Mouse (Mus musculus): ENCODE measurements around the gene Klk6. TPM values are rescaled to one million over a fixed set of nuclear protein-coding genes. Genes with fewer than 3 reads are reported as not detected.

Gene Klk6
- polyA plus RNA-seq, 1 experiment from 2014 or later, result not detected

DNA sequence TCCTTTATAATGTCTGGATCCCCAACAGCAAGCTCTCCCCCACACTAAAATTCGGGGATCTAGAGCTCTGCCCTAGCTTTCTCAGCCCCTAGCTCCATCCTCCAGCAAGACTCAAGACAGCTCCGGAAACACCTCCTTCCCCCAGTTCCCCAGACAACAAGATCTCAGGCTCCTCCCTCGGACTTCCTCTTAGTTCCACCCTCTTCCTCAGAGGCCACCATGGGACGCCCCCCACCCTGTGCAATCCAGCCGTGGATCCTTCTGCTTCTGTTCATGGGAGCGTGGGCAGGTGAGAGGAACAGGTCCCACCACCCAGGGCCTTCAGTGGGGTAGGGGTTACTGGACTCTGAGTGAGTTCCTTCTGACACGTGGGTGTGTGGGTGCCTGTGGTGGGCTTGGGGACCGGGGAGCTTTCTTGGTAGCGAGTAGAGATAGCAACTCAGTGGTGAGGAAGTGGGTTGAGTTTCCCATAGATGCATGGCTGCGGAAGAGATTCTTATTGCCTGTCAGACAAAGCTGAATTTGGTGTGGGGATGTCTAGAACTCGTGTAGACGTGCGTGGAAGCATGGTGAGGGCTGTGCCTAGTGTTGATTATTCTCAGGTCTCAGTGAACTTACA lies 26.3 kb upstream of the Klk6 start:
- H3K27me3 ChIP-seq (ENCODE audit: control insufficient read depth, insufficient read depth, low read length), result peaks cover 6% of the 10 kb centered on the region; the same call in 1 of the 2 replicates
- H3K4me3 ChIP-seq (ENCODE audit: low read depth, low read length), result peak overlapping the region; percentile 42
- H3K36me3 ChIP-seq (replicated peaks; ENCODE audit: control insufficient read depth, insufficient read depth, low read depth, low read length), result no peaks in the 10 kb centered on the region
- H3K9me3 ChIP-seq (replicated peaks; ENCODE audit: control insufficient read depth, low read length), result no peaks in the 10 kb centered on the region
- ATAC-seq (replicated peaks; ENCODE audit: insufficient number of reproducible peaks, low FRiP score, low TSS enrichment, low read depth) (0 out of 2 replicates have a peak, but pooled peaks have one; percentile 25), DNase-seq (ENCODE audit: low spot score) (peak; percentile 32)
- WGBS, result 33% methylated on average over 13 of the region's 13 CpGs
- no peaks in the 10 kb centered on the region for H3K4me1 ChIP-seq (ENCODE audit: control insufficient read depth, insufficient read depth, low read length)
- H3K27ac ChIP-seq (replicated peaks; ENCODE audit: low read depth, low read length), result no peak overlapping the region
- peak overlapping the region; percentile 43 for H3K9ac ChIP-seq (replicated peaks; ENCODE audit: low read length)
- H3K4me2 ChIP-seq (ENCODE audit: low read depth, low read length), result peak overlapping the region; percentile 61

- H3K4me3 ChIP-seq (ENCODE audit: low read depth, low read length), result no peak overlapping the region
- ATAC-seq (replicated peaks; ENCODE audit: insufficient number of reproducible peaks, low FRiP score, low TSS enrichment, low read depth) (no peak), DNase-seq (ENCODE audit: low spot score) (no peak)
- H3K27ac ChIP-seq (replicated peaks; ENCODE audit: low read depth, low read length), result no peak overlapping the region
- peaks cover 6% of the 10 kb centered on the region; the same call in 1 of the 2 replicates for H3K27me3 ChIP-seq (ENCODE audit: control insufficient read depth, insufficient read depth, low read length)
- 70% methylated on average over 7 of the region's 7 CpGs for WGBS
- H3K9ac ChIP-seq (replicated peaks; ENCODE audit: low read length), result no peak overlapping the region
- no peaks in the 10 kb centered on the region for H3K36me3 ChIP-seq (replicated peaks; ENCODE audit: control insufficient read depth, insufficient read depth, low read depth, low read length)
- H3K4me2 ChIP-seq (ENCODE audit: low read depth, low read length), result no peak overlapping the region
- no peaks in the 10 kb centered on the region for H3K4me1 ChIP-seq (ENCODE audit: control insufficient read depth, insufficient read depth, low read length)
- H3K9me3 ChIP-seq (replicated peaks; ENCODE audit: control insufficient read depth, low read length), result no peaks in the 10 kb centered on the region
These were observed 24.4 kb upstream of the Klk6 start for GRCm38 (mm10) chr7:43799876-43800275.

DNA sequence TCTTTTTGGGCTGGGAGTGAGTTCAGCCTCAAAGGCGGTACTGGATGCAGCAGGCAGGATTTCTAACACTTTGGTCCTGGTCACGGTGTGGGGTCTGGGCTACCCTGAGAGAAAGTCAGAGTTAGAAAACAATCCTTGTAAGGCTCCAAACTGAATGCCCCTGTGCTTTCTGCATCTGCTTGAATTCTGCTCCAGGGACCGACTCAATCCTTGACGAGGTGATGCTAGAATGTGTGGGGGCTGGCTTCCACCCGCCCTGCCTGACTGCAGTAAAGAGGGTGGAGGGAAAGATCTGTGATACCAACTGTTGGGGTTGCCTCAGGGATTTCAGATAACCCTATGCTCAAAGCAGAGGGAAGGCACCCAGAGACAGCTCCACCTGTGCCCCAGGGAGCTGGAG lies 13.3 kb upstream of the Klk6 start, which contains the start of gene Klk7:
TSS of gene Klk7 (plus strand) at position 301 of the 400 bp plus-strand sequence.
- no peaks in the 10 kb centered on the region for H3K27me3 ChIP-seq (ENCODE audit: control insufficient read depth, insufficient read depth, low read length)
- H3K9me3 ChIP-seq (replicated peaks; ENCODE audit: control insufficient read depth, low read length), result no peaks in the 10 kb centered on the region
- H3K4me2 ChIP-seq (ENCODE audit: low read depth, low read length), result no peak within 1 kb of the TSS
- WGBS, result 47% methylated on average over 5 of the region's 5 CpGs
- H3K9ac ChIP-seq (replicated peaks; ENCODE audit: low read length), result no peak within 1 kb of the TSS
- H3K36me3 ChIP-seq (replicated peaks; ENCODE audit: control insufficient read depth, insufficient read depth, low read depth, low read length), result no peaks in the 10 kb centered on the region
- ATAC-seq (replicated peaks; ENCODE audit: insufficient number of reproducible peaks, low FRiP score, low TSS enrichment, low read depth) (no peak), DNase-seq (ENCODE audit: low spot score) (no peak)
- no peaks in the 10 kb centered on the region for H3K4me1 ChIP-seq (ENCODE audit: control insufficient read depth, insufficient read depth, low read length)
- no peak within 1 kb of the TSS for H3K4me3 ChIP-seq (ENCODE audit: low read depth, low read length)
- no peak within 1 kb of the TSS for H3K27ac ChIP-seq (replicated peaks; ENCODE audit: low read depth, low read length)

DNA sequence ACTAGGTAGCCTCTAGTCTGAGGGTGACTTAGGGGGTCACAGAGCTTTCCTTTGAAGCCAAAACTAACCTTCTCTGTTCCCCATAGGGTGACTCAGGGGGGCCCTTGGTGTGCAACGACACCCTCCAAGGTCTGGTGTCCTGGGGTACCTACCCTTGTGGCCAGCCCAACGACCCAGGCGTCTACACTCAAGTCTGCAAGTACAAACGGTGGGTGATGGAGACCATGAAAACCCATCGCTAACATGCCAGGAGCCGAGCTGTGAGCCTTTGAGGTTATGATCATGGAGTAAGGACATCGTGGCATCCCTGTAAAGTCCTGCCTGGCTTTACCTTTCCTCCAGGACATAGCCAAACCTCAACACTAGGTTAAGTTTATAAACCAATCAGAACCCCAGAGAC lies 9.1 kb upstream of the Klk6 start:
- 85% methylated on average over 7 of the region's 7 CpGs for WGBS
- DNase-seq (ENCODE audit: low spot score) (no peak), ATAC-seq (replicated peaks; ENCODE audit: insufficient number of reproducible peaks, low FRiP score, low TSS enrichment, low read depth) (no peak)

GRCm38 (mm10) chr7:43816746-43817145 lies 7.6 kb upstream of the Klk6 start:
- no peak for DNase-seq (ENCODE audit: low spot score)
- Histone ChIP-seq H3K9ac (replicated peaks; ENCODE audit: low read length) (no peak overlapping the region), H3K27ac (replicated peaks; ENCODE audit: low read depth, low read length) (no peak overlapping the region), H3K4me3 (ENCODE audit: low read depth, low read length) (no peak overlapping the region), H3K9me3 (replicated peaks; ENCODE audit: control insufficient read depth, low read length) (no peaks in the 10 kb centered on the region), H3K4me2 (ENCODE audit: low read depth, low read length) (no peak overlapping the region), H3K4me1 (ENCODE audit: control insufficient read depth, insufficient read depth, low read length) (no peaks in the 10 kb centered on the region), H3K36me3 (replicated peaks; ENCODE audit: control insufficient read depth, insufficient read depth, low read depth, low read length) (no peaks in the 10 kb centered on the region), H3K27me3 (ENCODE audit: control insufficient read depth, insufficient read depth, low read length) (no peaks in the 10 kb centered on the region)
- ATAC-seq (replicated peaks; ENCODE audit: insufficient number of reproducible peaks, low FRiP score, low TSS enrichment, low read depth), result no peak

More for the DNA sequence above, 9.1 kb upstream of the Klk6 start:
- H3K9ac ChIP-seq (replicated peaks; ENCODE audit: low read length), result no peak overlapping the region
- H3K4me1 ChIP-seq (ENCODE audit: control insufficient read depth, insufficient read depth, low read length), result no peaks in the 10 kb centered on the region
- H3K27me3 ChIP-seq (ENCODE audit: control insufficient read depth, insufficient read depth, low read length), result no peaks in the 10 kb centered on the region
- H3K9me3 ChIP-seq (replicated peaks; ENCODE audit: control insufficient read depth, low read length), result no peaks in the 10 kb centered on the region
- H3K4me2 ChIP-seq (ENCODE audit: low read depth, low read length), result no peak overlapping the region
- H3K36me3 ChIP-seq (replicated peaks; ENCODE audit: control insufficient read depth, insufficient read depth, low read depth, low read length), result no peaks in the 10 kb centered on the region
- no peak overlapping the region for H3K4me3 ChIP-seq (ENCODE audit: low read depth, low read length)
- no peak overlapping the region for H3K27ac ChIP-seq (replicated peaks; ENCODE audit: low read depth, low read length)

DNA sequence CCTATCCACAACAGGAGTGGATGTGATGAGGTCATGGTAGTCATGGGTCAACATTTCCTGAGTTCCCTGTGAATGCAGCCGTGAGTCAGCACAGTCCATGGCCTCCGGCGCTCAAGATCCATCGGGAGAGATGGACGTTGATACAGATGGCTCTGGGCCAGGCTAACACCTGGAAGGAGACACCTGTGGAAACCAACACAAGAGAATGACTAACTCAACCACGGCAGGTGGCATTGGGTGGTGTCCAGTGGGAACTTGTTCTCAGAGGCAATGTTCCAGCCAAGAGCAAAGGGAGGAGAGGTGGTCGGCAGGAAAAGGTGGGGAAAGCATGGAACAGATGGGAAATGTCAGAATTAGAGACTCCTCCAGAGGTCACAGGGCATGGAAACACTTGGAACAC lies 2.7 kb upstream of the Klk6 start:
- DNase-seq (ENCODE audit: low spot score) (no peak), ATAC-seq (replicated peaks; ENCODE audit: insufficient number of reproducible peaks, low FRiP score, low TSS enrichment, low read depth) (no peak)
- Histone ChIP-seq H3K4me3 (ENCODE audit: low read depth, low read length) (no peak overlapping the region), H3K36me3 (replicated peaks; ENCODE audit: control insufficient read depth, insufficient read depth, low read depth, low read length) (no peaks in the 10 kb centered on the region), H3K9ac (replicated peaks; ENCODE audit: low read length) (no peak overlapping the region), H3K27ac (replicated peaks; ENCODE audit: low read depth, low read length) (no peak overlapping the region), H3K4me1 (ENCODE audit: control insufficient read depth, insufficient read depth, low read length) (no peaks in the 10 kb centered on the region), H3K27me3 (ENCODE audit: control insufficient read depth, insufficient read depth, low read length) (no peaks in the 10 kb centered on the region), H3K9me3 (replicated peaks; ENCODE audit: control insufficient read depth, low read length) (no peaks in the 10 kb centered on the region), H3K4me2 (ENCODE audit: low read depth, low read length) (no peak overlapping the region)
- 86% methylated on average over 7 of the region's 7 CpGs for WGBS

GRCm38 (mm10) chr7:43826056-43826455 lies 1.8 kb downstream of the Klk6 start:
- Histone ChIP-seq H3K9me3 (replicated peaks; ENCODE audit: control insufficient read depth, low read length) (no peaks in the 10 kb centered on the region), H3K4me3 (ENCODE audit: low read depth, low read length) (no peak overlapping the region), H3K4me2 (ENCODE audit: low read depth, low read length) (no peak overlapping the region), H3K9ac (replicated peaks; ENCODE audit: low read length) (no peak overlapping the region), H3K36me3 (replicated peaks; ENCODE audit: control insufficient read depth, insufficient read depth, low read depth, low read length) (no peaks in the 10 kb centered on the region), H3K27ac (replicated peaks; ENCODE audit: low read depth, low read length) (no peak overlapping the region), H3K27me3 (ENCODE audit: control insufficient read depth, insufficient read depth, low read length) (no peaks in the 10 kb centered on the region), H3K4me1 (ENCODE audit: control insufficient read depth, insufficient read depth, low read length) (no peaks in the 10 kb centered on the region)
- DNase-seq (ENCODE audit: low spot score) (no peak), ATAC-seq (replicated peaks; ENCODE audit: insufficient number of reproducible peaks, low FRiP score, low TSS enrichment, low read depth) (no peak)
- WGBS, result 88% methylated on average over 5 of the region's 5 CpGs

DNA sequence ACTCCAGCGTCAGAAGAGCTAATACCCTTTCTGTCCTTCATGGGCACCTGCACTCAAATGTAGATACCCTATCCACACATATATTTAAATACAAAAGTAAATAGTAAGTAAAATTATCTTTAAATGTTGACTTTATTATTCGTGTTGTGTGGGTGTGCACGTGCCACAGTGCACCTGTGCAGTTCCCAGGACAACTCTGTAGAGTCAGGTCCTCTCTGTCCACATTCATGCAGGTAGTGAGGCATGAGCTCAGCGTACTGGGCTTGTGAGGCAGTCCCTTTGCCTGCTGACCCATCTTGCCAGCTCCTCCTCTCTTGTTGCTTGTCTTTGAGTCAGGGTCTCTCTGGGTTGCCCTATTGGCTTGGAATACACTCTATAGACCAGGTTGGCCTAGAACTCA lies 3.4 kb downstream of the Klk6 start:
- Histone ChIP-seq H3K4me2 (ENCODE audit: low read depth, low read length) (no peak overlapping the region), H3K4me1 (ENCODE audit: control insufficient read depth, insufficient read depth, low read length) (no peaks in the 10 kb centered on the region), H3K27ac (replicated peaks; ENCODE audit: low read depth, low read length) (no peak overlapping the region), H3K36me3 (replicated peaks; ENCODE audit: control insufficient read depth, insufficient read depth, low read depth, low read length) (no peaks in the 10 kb centered on the region), H3K4me3 (ENCODE audit: low read depth, low read length) (no peak overlapping the region), H3K9ac (replicated peaks; ENCODE audit: low read length) (no peak overlapping the region), H3K9me3 (replicated peaks; ENCODE audit: control insufficient read depth, low read length) (no peaks in the 10 kb centered on the region), H3K27me3 (ENCODE audit: control insufficient read depth, insufficient read depth, low read length) (no peaks in the 10 kb centered on the region)
- WGBS, result 83% methylated on average over 4 of the region's 4 CpGs
- ATAC-seq (replicated peaks; ENCODE audit: insufficient number of reproducible peaks, low FRiP score, low TSS enrichment, low read depth) (no peak), DNase-seq (ENCODE audit: low spot score) (no peak)
